Mouse (Mus musculus): ENCODE results near the gene Dtx4. TPM values are rescaled to one million over a fixed set of nuclear protein-coding genes. Genes with fewer than 3 reads are reported as not detected.

The Dtx4 gene
- polyA plus RNA-seq, 1 experiment from 2014 or later = 44.1 TPM

DNA sequence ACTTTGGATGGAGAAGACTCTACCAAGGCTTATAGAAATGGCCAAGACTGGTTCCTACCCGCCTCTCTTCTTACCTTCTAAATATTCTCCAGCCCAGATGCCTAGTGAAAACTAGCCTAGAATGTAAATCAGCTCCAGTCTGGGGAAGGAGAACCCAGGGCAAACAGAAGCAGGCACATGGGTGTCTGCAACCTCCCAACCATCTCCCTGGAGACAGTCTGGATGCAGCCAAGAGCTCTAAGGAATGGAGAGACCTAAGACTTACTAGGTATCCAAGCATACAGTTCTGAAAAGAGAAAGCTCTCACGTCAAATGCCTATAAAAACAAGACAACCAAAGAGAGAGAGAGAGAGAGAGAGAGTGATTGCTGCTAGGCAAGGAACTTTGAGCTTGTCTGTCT lies 3.3 kb downstream of the Dtx4 start:
- peak overlapping the region; percentile 96; the same call in 1 of the 2 replicates for H3K4me3 ChIP-seq (replicated peaks; ENCODE audit: low read length)
- peak overlapping the region; percentile 97 for H3K27ac ChIP-seq
- peak; percentile 63 for DNase-seq (ENCODE audit: low spot score)
- no peaks in the 10 kb centered on the region for H3K9me3 ChIP-seq (ENCODE audit: control insufficient read depth, low read length)
- H3K27me3 ChIP-seq (ENCODE audit: control insufficient read depth, insufficient read depth, low read length) = no peaks in the 10 kb centered on the region
- no peak overlapping the region for H3K9ac ChIP-seq
- H3K4me1 ChIP-seq (replicated peaks; ENCODE audit: control insufficient read depth, insufficient read depth, low read length) = peaks cover 48% of the 10 kb centered on the region
- H3K36me3 ChIP-seq (replicated peaks; ENCODE audit: control insufficient read depth, insufficient read depth) = peaks cover 7% of the 10 kb centered on the region
- ATAC-seq (ENCODE audit: low FRiP score) = no peak
- WGBS = 22% methylated on average over 2 of the region's 2 CpGs
- peak overlapping the region; percentile 82 for H3K4me2 ChIP-seq (replicated peaks)

DNA sequence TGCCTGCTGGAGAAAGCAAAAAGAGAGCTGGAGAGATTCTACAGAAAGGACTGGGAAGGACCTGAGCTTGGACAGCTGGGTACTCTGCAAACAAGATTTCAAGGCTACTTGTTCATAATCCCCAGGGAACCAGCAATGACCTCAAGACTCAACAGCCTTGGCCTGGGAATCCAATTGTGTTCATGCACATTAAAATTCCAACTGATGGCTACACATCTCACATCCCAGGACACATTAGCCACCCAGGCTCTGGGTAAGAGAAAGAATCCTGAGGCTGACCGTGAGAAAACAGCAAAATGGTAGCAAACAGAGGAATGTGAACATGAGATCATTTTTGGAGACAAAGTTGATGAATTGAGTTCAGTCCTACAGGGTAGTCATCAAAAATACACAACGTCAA lies 5.0 kb downstream of the Dtx4 start:
- Histone ChIP-seq H3K4me3 (replicated peaks; ENCODE audit: low read length) (no peak overlapping the region), H3K9ac (no peak overlapping the region), H3K27ac (peak overlapping the region; percentile 67), H3K4me1 (replicated peaks; ENCODE audit: control insufficient read depth, insufficient read depth, low read length) (peaks cover 60% of the 10 kb centered on the region), H3K9me3 (ENCODE audit: control insufficient read depth, low read length) (no peaks in the 10 kb centered on the region), H3K27me3 (ENCODE audit: control insufficient read depth, insufficient read depth, low read length) (no peaks in the 10 kb centered on the region), H3K4me2 (replicated peaks) (no peak overlapping the region; the same call in 1 of the 2 replicates), H3K36me3 (replicated peaks; ENCODE audit: control insufficient read depth, insufficient read depth) (peaks cover 19% of the 10 kb centered on the region)
- WGBS = 50% methylated on average over 2 of the region's 2 CpGs
- ATAC-seq (ENCODE audit: low FRiP score) = no peak
- no peak for DNase-seq (ENCODE audit: low spot score)

DNA sequence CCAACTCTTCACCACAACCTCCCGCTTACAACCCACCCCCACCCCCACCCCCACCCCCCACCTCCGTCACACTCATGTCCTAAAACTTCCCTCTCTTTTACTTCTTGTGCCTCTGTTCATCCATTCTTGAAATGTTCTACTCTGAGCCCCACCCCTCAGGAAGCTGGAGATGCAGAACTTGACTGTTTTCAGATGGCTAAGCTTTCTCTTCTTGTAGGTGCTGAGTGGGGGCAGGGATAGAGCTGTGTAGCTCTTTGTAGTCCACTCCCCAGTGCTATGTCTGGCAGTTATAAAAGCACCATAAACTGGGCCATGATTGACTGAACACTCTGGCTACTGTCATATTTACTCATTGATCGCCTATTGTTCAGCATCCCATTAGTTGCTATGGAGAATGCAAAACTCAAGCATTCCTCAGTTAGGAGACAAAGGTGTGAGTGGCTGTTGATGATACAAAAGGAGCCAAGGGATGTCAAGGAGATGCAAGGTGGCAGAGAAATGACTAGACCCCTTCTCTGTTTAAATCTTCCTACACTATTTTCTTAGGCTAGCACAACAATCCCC lies 6.2 kb downstream of the Dtx4 start:
- 17% methylated on average over 3 of the region's 3 CpGs for WGBS
- no peak for ATAC-seq (ENCODE audit: low FRiP score)

DNA sequence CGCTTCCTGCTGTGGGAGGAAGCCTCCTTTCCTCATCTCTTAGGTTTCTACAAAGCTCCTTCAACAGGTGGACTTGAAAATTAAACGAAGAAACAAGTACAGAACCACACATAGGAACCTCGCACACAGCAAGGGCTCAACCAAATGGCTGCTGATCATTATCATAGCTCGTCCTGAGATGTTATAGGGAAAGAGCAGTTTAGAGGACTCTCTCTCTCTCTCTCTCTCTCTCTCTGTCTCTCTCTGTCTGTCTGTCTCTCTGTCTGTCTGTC lies 7.1 kb downstream of the Dtx4 start:
- no peak for ATAC-seq (ENCODE audit: low FRiP score)
- Histone ChIP-seq H3K27ac (peak overlapping the region; percentile 67), H3K4me3 (replicated peaks; ENCODE audit: low read length) (no peak overlapping the region), H3K9ac (no peak overlapping the region), H3K27me3 (ENCODE audit: control insufficient read depth, insufficient read depth, low read length) (no peaks in the 10 kb centered on the region), H3K4me1 (replicated peaks; ENCODE audit: control insufficient read depth, insufficient read depth, low read length) (peaks cover 69% of the 10 kb centered on the region), H3K9me3 (ENCODE audit: control insufficient read depth, low read length) (no peaks in the 10 kb centered on the region), H3K36me3 (replicated peaks; ENCODE audit: control insufficient read depth, insufficient read depth) (peaks cover 35% of the 10 kb centered on the region), H3K4me2 (replicated peaks) (peak overlapping the region; percentile 7; the same call in 1 of the 2 replicates)
- WGBS = 20% methylated on average over 4 of the region's 4 CpGs
- no peak for DNase-seq (ENCODE audit: low spot score)

More for the DNA sequence above, 6.2 kb downstream of the Dtx4 start:
- Histone ChIP-seq H3K36me3 (replicated peaks; ENCODE audit: control insufficient read depth, insufficient read depth) (peaks cover 31% of the 10 kb centered on the region), H3K4me3 (replicated peaks; ENCODE audit: low read length) (no peak overlapping the region), H3K9me3 (ENCODE audit: control insufficient read depth, low read length) (no peaks in the 10 kb centered on the region), H3K4me2 (replicated peaks) (peak overlapping the region; percentile 15), H3K27ac (peak overlapping the region; percentile 67), H3K27me3 (ENCODE audit: control insufficient read depth, insufficient read depth, low read length) (no peaks in the 10 kb centered on the region), H3K4me1 (replicated peaks; ENCODE audit: control insufficient read depth, insufficient read depth, low read length) (peaks cover 66% of the 10 kb centered on the region), H3K9ac (no peak overlapping the region)
- no peak for DNase-seq (ENCODE audit: low spot score)

DNA sequence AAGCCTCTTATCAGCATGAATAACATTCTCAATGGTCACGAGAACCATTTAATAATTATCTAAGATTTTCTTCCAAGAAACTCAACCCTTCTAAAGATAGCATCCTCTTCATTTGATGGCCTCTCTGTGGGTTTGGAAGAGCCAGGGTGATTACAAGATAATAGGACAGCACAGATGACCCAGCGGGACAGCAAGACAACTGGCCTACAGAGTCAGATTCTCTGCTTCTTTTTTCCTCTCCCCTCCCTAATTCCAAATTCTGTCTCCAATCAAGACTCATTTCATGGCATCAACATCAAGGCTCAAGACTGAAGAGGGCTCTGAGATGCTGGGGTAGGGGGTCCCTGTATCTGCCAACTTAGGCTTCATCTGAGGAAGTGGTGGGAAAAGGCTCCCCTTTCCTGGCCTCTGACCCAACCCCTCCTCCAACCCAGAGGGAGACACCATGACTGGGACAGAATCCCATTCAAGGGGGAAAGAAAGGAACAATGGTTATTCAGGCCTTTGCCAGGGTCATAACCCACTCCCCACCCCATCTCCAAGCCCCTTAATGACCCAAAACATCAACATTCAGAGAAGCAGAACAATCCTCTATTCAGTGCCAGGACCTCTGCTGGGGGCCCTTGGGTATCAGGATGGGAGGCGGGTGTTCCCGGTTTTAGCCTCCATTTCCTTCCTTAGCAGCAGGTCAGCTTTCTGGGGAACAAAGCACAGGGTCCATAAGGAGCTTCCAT lies 7.6 kb downstream of the Dtx4 start:
- Histone ChIP-seq H3K9me3 (ENCODE audit: control insufficient read depth, low read length) (no peaks in the 10 kb centered on the region), H3K4me1 (replicated peaks; ENCODE audit: control insufficient read depth, insufficient read depth, low read length) (peaks cover 69% of the 10 kb centered on the region), H3K9ac (no peak overlapping the region), H3K4me3 (replicated peaks; ENCODE audit: low read length) (no peak overlapping the region), H3K27me3 (ENCODE audit: control insufficient read depth, insufficient read depth, low read length) (no peaks in the 10 kb centered on the region), H3K27ac (peak overlapping the region; percentile 67), H3K36me3 (replicated peaks; ENCODE audit: control insufficient read depth, insufficient read depth) (peaks cover 35% of the 10 kb centered on the region), H3K4me2 (replicated peaks) (peak overlapping the region; percentile 7; the same call in 1 of the 2 replicates)
- no peak for DNase-seq (ENCODE audit: low spot score)
- WGBS = 16% methylated on average over 4 of the region's 4 CpGs
- ATAC-seq (ENCODE audit: low FRiP score) = peak; percentile 12; the same call in 1 of the 2 replicates

DNA sequence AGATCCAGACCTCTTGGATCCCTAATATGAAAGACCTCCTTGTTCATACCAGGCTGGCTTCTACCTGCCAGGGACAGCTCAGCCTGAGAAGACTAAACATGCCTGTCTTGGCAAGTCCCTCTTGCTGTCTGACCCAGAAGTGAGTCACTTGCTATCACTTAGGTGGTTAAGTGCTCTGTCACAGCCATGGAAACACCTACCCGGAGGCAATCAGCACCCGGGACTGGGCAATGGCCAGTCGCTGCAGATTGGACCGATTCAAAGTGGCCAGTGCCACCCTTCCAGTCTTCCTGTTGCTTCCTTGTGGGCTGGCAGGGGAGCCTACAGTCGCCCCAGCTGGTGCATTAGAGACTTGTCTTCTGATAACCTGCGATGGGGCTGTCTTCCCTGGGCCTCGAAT lies 9.6 kb downstream of the Dtx4 start:
- Histone ChIP-seq H3K27ac (no peak overlapping the region; the same call in 1 of the 2 replicates), H3K4me3 (replicated peaks; ENCODE audit: low read length) (no peak overlapping the region), H3K27me3 (ENCODE audit: control insufficient read depth, insufficient read depth, low read length) (no peaks in the 10 kb centered on the region), H3K9me3 (ENCODE audit: control insufficient read depth, low read length) (no peaks in the 10 kb centered on the region), H3K9ac (no peak overlapping the region), H3K4me1 (replicated peaks; ENCODE audit: control insufficient read depth, insufficient read depth, low read length) (peaks cover 64% of the 10 kb centered on the region), H3K4me2 (replicated peaks) (no peak overlapping the region), H3K36me3 (replicated peaks; ENCODE audit: control insufficient read depth, insufficient read depth) (peaks cover 27% of the 10 kb centered on the region)
- ATAC-seq (ENCODE audit: low FRiP score) = no peak
- DNase-seq (ENCODE audit: low spot score) = no peak
- 87% methylated on average over 7 of the region's 7 CpGs for WGBS

DNA sequence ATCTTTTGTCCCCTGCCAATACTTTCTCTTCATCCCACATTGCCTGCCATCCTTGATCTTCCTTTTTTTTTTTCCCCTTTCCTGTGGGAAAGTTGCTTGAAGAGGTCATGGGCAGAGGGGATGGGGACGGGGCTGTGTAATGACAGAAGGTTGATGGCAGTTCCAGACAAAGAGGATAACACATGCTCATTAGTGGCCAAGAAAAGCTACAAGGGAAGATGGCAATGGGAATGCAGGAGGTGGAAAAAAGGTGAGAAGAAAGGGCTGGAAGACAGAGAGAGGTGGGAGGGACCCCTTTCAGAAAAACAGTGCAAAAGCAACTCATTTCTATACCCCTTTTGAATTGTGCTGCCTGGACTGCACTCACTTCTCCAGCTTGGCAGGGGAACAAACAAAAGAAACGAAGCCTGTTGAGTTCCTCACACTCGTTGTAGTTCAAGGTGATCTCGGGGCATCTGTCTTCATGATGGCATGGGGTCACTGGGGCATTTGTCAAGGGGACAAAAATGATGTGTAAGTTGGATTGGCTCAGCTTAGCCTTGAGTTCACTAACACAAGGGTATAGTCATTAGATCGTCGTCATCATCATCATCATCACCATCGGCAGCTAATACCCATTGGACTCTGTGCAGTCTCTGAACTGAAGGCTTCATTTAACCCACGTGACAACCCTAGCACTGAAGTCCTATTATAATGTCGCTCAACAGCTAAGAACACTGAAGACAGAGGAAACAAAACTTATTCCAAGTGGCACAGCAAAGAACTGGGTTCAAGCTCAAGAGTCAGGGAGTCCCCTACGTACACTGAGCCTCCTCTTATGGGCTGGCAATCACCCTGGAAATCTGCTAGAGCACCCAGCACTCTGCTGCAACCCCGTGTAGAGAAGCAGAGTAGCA lies 11.3 kb downstream of the Dtx4 start:
- Histone ChIP-seq H3K4me3 (replicated peaks; ENCODE audit: low read length) (no peak overlapping the region), H3K9ac (no peak overlapping the region), H3K27me3 (ENCODE audit: control insufficient read depth, insufficient read depth, low read length) (no peaks in the 10 kb centered on the region), H3K4me2 (replicated peaks) (peak overlapping the region; percentile 11; the same call in 1 of the 2 replicates), H3K9me3 (ENCODE audit: control insufficient read depth, low read length) (no peaks in the 10 kb centered on the region), H3K36me3 (replicated peaks; ENCODE audit: control insufficient read depth, insufficient read depth) (peaks cover 42% of the 10 kb centered on the region), H3K27ac (peak overlapping the region; percentile 75), H3K4me1 (replicated peaks; ENCODE audit: control insufficient read depth, insufficient read depth, low read length) (peaks cover 49% of the 10 kb centered on the region)
- peak; percentile 22 for ATAC-seq (ENCODE audit: low FRiP score)
- 18% methylated on average over 11 of the region's 11 CpGs for WGBS
- no peak for DNase-seq (ENCODE audit: low spot score)

DNA sequence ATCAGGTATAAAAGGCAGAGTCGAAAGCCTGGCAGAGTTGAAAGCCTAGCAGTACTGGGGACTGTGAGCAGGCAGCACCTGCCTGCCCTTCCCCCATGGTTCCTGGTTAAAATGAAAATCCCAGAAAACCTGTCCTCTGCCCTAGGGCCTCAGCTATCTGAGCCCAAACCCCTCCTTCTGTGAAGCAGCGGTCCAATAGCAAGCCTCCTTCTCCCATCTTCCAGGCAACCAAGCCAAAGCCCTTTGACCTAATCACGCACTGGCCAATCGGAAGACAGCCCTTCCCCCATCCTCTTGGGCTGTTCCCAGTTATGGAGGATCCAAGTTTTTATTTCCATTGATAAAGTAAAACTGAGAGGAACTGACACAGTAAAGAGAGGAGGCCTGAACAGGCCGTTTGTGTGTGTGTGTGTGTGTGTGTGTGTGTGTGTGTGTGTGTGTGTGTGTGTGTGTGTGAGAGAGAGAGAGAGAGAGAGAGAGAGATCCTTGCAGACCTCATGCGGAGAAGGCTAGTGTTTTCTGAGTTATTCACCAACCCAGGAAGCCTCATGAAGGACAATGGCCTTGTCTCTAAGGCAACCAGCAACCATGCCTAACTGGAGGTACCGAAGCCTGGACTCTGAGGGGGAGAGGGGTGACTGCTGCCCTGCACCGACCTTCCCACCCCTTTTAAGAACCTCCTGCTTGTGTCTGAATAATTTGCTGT lies 12.1 kb downstream of the Dtx4 start:
- H3K9ac ChIP-seq = 0 out of 2 replicates have a peak overlapping the region, but pooled peaks have one; percentile 13
- peak overlapping the region; percentile 75 for H3K27ac ChIP-seq
- H3K27me3 ChIP-seq (ENCODE audit: control insufficient read depth, insufficient read depth, low read length) = no peaks in the 10 kb centered on the region
- peaks cover 50% of the 10 kb centered on the region for H3K36me3 ChIP-seq (replicated peaks; ENCODE audit: control insufficient read depth, insufficient read depth)
- H3K9me3 ChIP-seq (ENCODE audit: control insufficient read depth, low read length) = no peaks in the 10 kb centered on the region
- H3K4me3 ChIP-seq (replicated peaks; ENCODE audit: low read length) = no peak overlapping the region
- 7% methylated on average over 8 of the region's 8 CpGs for WGBS
- ATAC-seq (ENCODE audit: low FRiP score) = peak; percentile 83
- H3K4me1 ChIP-seq (replicated peaks; ENCODE audit: control insufficient read depth, insufficient read depth, low read length) = peaks cover 47% of the 10 kb centered on the region
- H3K4me2 ChIP-seq (replicated peaks) = peak overlapping the region; percentile 14; the same call in 1 of the 2 replicates
- DNase-seq (ENCODE audit: low spot score) = peak; percentile 52
